Mouse (Mus musculus) heart, embryonic 14.5 days (tissue): Measurements from ENCODE around the gene Pabpc4. TPM values are rescaled to one million over a fixed set of nuclear protein-coding genes. Genes with fewer than 3 reads are reported as not detected.
"Not testable (repeated sequence)": the region's sequence is repeated elsewhere in the genome, so short reads cannot be mapped to it uniquely, and the experiment has no call there.

Experiments used
- ATAC-seq: fragments of 200-750 bp; cut with Nextera tagmentation; 2 replicates; pipeline ENCODE4 v1.8.0; 2017; ENCODE audit warnings: low read depth, moderate TSS enrichment; ENCODE audit not compliant: insufficient number of reproducible peaks, insufficient read depth, low FRiP score
- H3K27ac ChIP-seq, 2 experiments: fragments of 200-500 bp in 1 of 2; fragments of 300-500 bp in 1 of 2; sonication (generic) in 1 of 2; replicated peaks in 1 of 2; 2 replicates each; pipeline ENCODE4 v1.5.1; 2012 to 2014; ENCODE audit warnings: low read depth in 2 of 2, low read length in 2 of 2, control low read depth in 1 of 2, mild to moderate bottlenecking in 1 of 2, mixed read lengths in 1 of 2; ENCODE audit not compliant: control insufficient read depth in 1 of 2, insufficient read depth in 1 of 2
- H3K27me3 ChIP-seq: fragments of 300-500 bp; sonication (generic); 2 replicates; pipeline ENCODE4 v1.6.1; 2014; ENCODE audit warnings: mild to moderate bottlenecking, low read length, control low read depth; ENCODE audit not compliant: control insufficient read depth, insufficient read depth
- H3K36me3 ChIP-seq: fragments of 300-500 bp; sonication (generic); 2 replicates; pipeline ENCODE4 v1.6.1; 2014; ENCODE audit warnings: mild to moderate bottlenecking, control low read depth, low read length, mixed read lengths; ENCODE audit not compliant: control insufficient read depth, insufficient read depth
- H3K4me1 ChIP-seq, 2 experiments: fragments of 200-500 bp in 1 of 2; fragments of 300-500 bp in 1 of 2; sonication (generic) in 1 of 2; 2 replicates each; pipeline ENCODE4 v1.6.1; 2012 to 2014; ENCODE audit warnings: low read length in 2 of 2, control low read depth in 1 of 2, mixed read lengths in 1 of 2; ENCODE audit not compliant: control insufficient read depth in 2 of 2, insufficient read depth in 2 of 2
- H3K4me2 ChIP-seq: fragments of 300-500 bp; sonication (generic); 2 replicates; pipeline ENCODE4 v1.6.1; 2014; ENCODE audit warnings: mild to moderate bottlenecking, low read length
- H3K4me3 ChIP-seq, 2 experiments: fragments of 200-500 bp in 1 of 2; fragments of 300-500 bp in 1 of 2; sonication (generic) in 1 of 2; 2 replicates each; pipeline ENCODE4 v1.5.1; 2012 to 2014; ENCODE audit warnings: low read length in 2 of 2, mild to moderate bottlenecking in 2 of 2, control low read depth in 1 of 2, low read depth in 1 of 2, moderate library complexity in 1 of 2; ENCODE audit not compliant: control insufficient read depth in 1 of 2, insufficient read depth in 1 of 2
- H3K9ac ChIP-seq: fragments of 300-500 bp; sonication (generic); 2 replicates; pipeline ENCODE4 v1.6.1; 2014; ENCODE audit warnings: mild to moderate bottlenecking, low read length
- H3K9me3 ChIP-seq: fragments of 300-500 bp; sonication (generic); 2 replicates; pipeline ENCODE4 v1.6.1; 2016; ENCODE audit warnings: low read length, control low read depth; ENCODE audit not compliant: control insufficient read depth
- WGBS: fragments of 180-500 bp; shearing (Covaris S2); extraction: QIAGEN DNeasy Blood & Tissue Kit; methylation state at CpG from one replicate; pipeline ENCODE4 v1.1.7; 2014; 5-methylcytosine and 5-hydroxymethylcytosine counted together
- polyA plus RNA-seq: library from polyadenylated mRNA; unstranded; fragments of >200 nt; fragmentation: Nextera tagmentation; extraction: Ambion mirVana; gene quantifications from 2 replicates; pipeline ENCODE4 v1.2.1, GENCODE M21; 2014

Gene Pabpc4
- polyA plus RNA-seq, 1 experiment from 2014 or later: 80.2 TPM

DNA sequence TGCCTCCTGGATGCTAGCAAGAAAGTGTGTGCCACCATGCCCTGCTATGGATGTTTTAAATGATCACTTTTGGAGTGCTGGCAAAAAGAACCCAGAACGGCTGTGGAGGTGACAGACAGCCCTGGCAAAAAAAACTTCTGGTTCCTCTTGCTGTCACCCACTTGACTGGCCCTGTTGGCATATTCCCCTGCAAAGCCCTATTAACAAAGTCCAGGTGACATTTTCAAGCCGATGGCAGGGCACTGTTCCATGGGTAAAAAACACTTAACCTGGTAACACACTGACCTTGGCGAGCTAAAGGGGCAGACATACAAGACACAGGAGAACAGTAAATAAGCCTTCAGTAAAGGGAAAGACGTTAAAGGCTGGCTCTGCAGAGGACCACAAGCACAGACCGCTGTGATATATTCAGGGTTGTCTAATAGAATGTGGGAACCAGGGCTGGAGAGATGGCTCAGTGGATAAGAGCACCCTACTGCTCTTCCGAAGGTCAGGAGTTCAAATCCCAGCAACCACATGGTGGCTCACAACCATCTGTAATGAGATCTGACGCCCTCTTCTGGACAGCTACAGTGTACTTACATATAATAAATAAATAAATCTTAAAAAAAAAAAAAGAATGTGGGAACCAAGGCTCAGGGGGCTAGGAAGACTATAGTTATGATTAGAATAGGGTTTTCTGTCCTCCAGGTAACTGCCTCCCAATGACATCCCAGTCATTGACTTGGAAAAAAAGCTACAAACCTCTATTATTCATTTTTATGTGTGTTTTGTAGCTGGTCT, 31.7 kb downstream of the Pabpc4 start:
- Histone ChIP-seq H3K9me3 (no peaks in the 10 kb centered on the region), H3K4me2 (no peak overlapping the region), H3K36me3 (peaks cover 99% of the 10 kb centered on the region), H3K27me3 (no peaks in the 10 kb centered on the region), H3K9ac (no peak overlapping the region), H3K4me1 (peaks cover 2 to 10% of the 10 kb centered on the region in 2 experiments; a peak in 1 of 4 replicates), H3K4me3 (no peak overlapping the region), H3K27ac (no peak overlapping the region)
- no peak for ATAC-seq
- 68% methylated on average over 7 of the region's 7 CpGs for WGBS

DNA sequence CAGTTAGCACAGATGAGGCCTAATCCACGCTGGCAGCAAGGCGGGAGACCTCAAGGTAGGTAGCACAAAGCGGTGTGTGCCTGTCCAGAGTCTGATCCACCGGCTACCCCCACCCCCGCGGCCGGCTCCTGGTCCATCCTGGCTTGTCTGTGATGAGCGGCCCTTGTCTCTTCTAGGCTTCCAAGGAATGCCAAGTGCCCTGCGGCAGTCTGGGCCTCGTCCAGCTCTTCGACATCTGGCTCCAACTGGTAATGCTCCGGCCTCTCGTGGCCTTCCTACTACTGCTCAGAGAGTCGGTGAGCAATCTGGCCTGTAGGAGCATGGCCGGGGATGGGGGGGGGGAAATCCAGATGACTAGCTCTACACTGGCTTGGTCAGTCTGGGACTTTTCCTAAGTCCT, 32.9 kb downstream of the Pabpc4 start:
- H3K27ac ChIP-seq, H3K4me1 ChIP-seq, H3K9me3 ChIP-seq, ATAC-seq, H3K9ac ChIP-seq, H3K4me2 ChIP-seq, H3K27me3 ChIP-seq, H3K4me3 ChIP-seq: not testable (repeated sequence)
- 62% methylated on average over 15 of the region's 15 CpGs for WGBS
- peaks cover 99% of the 10 kb centered on the region for H3K36me3 ChIP-seq

DNA sequence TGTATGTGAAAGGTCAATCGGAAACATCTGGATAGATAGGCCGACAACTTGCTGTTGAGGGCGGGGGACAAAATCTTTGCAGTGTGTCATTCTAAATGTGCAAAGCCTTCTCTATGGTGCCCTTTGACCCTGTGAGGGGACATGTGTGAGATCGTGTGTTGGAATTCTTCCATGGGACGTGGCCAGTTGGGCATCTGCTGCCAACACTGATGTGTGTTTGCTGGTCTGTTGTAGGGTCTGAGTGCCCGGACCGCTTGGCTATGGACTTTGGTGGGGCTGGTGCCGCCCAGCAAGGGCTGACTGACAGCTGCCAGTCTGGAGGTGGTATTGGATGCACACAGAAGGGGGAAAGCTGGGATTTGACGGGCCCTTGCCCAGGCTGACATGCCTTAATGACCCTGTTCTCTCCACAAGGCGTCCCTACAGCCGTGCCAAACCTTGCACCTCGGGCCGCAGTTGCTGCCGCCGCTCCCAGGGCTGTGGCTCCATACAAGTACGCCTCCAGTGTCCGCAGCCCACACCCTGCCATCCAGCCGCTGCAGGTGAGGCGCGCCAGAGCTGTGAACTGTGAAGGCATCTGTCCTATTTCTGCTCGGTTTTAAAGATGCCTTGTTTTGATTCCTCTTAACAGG, 33.5 kb downstream of the Pabpc4 start:
- no peak overlapping the region for H3K27ac ChIP-seq
- H3K36me3 ChIP-seq: peaks cover 98% of the 10 kb centered on the region
- H3K27me3 ChIP-seq: no peaks in the 10 kb centered on the region
- H3K9me3 ChIP-seq: no peaks in the 10 kb centered on the region
- H3K4me2 ChIP-seq: no peak overlapping the region
- H3K4me1 ChIP-seq: peaks cover 2 to 10% of the 10 kb centered on the region in 2 experiments; a peak in 1 of 4 replicates
- H3K9ac ChIP-seq: no peak overlapping the region
- WGBS: 89% methylated on average over 21 of the region's 21 CpGs
- no peak for ATAC-seq
- H3K4me3 ChIP-seq: no peak overlapping the region

DNA sequence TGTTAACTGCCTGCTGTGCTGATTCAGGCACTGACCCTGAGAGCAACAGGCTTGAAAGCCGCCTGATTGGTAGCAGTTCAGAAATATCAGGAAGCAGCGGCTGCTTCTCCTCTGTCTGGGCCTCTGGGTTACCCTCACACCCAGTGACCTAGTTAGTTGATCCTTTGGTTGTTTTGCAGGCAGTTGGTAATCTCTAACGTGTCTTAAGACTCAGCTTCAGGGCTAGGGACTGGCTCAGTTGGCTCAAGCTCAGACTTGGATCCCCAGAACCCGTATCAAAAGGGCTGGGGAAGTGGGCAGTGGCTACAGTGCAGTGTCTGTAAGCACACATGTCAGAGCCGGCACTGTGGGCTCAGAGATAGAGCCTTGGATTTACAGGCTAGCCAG, 34.0 kb downstream of the Pabpc4 start:
- Histone ChIP-seq H3K4me3 (no peak overlapping the region), H3K4me1 (peaks cover 2 to 10% of the 10 kb centered on the region in 2 experiments; a peak in 1 of 4 replicates), H3K9ac (no peak overlapping the region), H3K4me2 (no peak overlapping the region), H3K27ac (no peak overlapping the region), H3K36me3 (peaks cover 97% of the 10 kb centered on the region), H3K9me3 (no peaks in the 10 kb centered on the region), H3K27me3 (no peaks in the 10 kb centered on the region)
- ATAC-seq: no peak
- 79% methylated on average over 5 of the region's 5 CpGs for WGBS

DNA sequence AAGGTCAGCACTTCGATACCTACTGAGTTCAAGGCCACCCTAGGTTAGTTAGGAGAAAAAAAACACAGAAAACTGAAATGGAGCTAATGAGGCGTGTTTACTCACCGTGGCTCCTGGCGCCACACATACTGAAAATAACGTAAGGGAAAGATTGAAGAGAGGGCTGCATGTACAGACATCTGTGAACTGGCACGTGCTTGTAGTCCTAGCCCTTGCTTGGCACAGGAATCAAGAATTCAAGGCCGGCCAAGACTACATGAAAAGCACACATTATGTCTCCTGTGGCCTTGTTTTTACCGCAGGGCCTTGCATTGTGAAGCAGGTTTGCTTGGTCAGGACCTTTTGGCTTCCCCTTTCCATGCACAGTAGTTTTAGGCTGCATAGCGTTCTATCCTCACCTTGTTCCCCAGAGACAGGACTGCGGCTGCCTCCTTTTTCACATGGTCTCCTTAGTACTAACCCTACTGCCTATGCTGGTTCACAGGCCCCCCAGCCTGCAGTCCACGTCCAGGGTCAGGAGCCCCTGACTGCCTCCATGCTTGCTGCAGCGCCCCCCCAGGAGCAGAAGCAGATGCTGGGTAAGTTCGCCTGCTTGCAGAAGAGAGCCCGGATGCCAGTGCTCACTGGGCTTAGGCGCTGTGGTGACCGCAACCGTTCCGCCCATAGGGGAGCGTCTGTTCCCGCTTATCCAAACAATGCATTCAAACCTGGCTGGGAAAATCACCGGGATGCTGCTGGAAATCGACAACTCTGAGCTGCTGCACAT, 35.2 kb downstream of the Pabpc4 start:
- Histone ChIP-seq H3K4me1 (peaks cover 2 to 10% of the 10 kb centered on the region in 2 experiments; a peak in 1 of 4 replicates), H3K4me3 (no peak overlapping the region), H3K27me3 (no peaks in the 10 kb centered on the region), H3K27ac (no peak overlapping the region), H3K4me2 (no peak overlapping the region), H3K36me3 (peaks cover 95% of the 10 kb centered on the region), H3K9me3 (no peaks in the 10 kb centered on the region), H3K9ac (no peak overlapping the region)
- 90% methylated on average over 22 of the region's 22 CpGs for WGBS
- no peak for ATAC-seq

DNA sequence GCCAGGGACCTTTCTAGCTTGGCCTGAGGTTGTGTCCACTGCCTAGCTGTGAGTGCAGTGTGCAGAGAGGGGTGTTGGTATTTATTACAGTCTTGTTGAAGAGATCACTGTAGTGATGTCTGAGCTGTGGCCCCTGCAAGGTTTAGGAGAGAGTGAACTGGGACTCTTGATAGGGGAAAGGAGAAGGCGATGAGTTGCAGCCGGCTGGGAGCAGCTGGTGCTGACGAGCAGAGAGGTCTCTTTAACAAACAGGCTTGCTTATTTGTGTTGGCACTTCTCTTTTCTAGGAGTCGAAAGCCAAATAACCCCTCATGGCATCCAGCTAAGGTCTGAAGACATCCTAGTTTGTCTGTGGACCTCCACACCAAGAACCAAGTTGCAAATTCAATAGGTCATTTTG, 36.1 kb downstream of the Pabpc4 start:
- H3K36me3 ChIP-seq: peaks cover 95% of the 10 kb centered on the region
- no peak overlapping the region for H3K4me3 ChIP-seq
- no peak overlapping the region for H3K9ac ChIP-seq
- no peaks in the 10 kb centered on the region for H3K9me3 ChIP-seq
- ATAC-seq: no peak
- H3K27me3 ChIP-seq: no peaks in the 10 kb centered on the region
- peaks cover 2 to 10% of the 10 kb centered on the region in 2 experiments; a peak in 1 of 4 replicates for H3K4me1 ChIP-seq
- no peak overlapping the region for H3K4me2 ChIP-seq
- no peak overlapping the region for H3K27ac ChIP-seq
- 58% methylated on average over 4 of the region's 4 CpGs for WGBS

DNA sequence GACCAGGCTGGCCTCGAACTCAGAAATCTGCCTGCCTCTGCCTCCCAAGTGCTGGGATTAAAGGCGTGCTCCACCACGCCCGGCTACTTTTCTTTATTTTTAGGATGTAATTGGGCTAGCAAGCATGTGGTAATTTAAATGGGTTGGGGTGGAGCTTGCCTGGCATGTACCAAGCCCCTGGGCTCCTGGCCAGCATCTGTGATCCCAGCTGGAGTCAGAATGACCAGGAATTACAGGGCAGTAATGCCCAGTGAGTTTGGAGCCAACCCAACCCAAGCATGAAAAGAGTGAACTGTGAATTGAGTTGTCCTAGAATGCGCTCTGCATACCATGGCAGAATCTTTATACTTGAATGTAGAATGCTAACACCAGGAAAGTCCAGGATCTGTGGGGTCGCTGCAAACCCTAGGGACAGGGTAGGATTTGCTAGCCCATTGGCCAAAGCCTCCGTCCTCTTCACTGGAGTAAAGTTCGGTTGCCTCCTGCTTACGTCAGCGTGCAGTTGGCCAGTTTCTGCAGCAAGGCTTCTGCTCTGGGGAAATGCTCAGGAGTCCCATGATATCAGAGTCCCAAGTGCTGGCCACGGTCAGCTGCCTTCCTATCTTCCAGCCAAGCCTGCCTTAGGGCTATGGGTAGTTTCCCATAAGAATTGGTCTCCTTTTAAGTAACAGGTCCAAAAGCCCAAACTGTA, 37.0 kb downstream of the Pabpc4 start:
- Histone ChIP-seq H3K27me3 (no peaks in the 10 kb centered on the region), H3K36me3 (peaks cover 95% of the 10 kb centered on the region), H3K9me3 (peaks cover 6% of the 10 kb centered on the region; the same call in 1 of the 2 replicates), H3K9ac (no peak overlapping the region), H3K27ac (0 out of 4 replicates have a peak overlapping the region, but pooled peaks of 1 of the 2 experiments have one; percentile 14), H3K4me2 (no peak overlapping the region), H3K4me3 (no peak overlapping the region), H3K4me1 (0 out of 4 replicates have a peak, but pooled peaks cover 2 to 5% of the 10 kb centered on the region in 2 experiments)
- WGBS: 86% methylated on average over 11 of the region's 11 CpGs
- ATAC-seq: no peak
